Mouse (Mus musculus): Measurements from ENCODE around the gene Eif2a. TPM values are rescaled to one million over a fixed set of nuclear protein-coding genes. Genes with fewer than 3 reads are reported as not detected.

Gene Eif2a
- polyA plus RNA-seq, 1 experiment from 2014 or later: 43.0 TPM

DNA sequence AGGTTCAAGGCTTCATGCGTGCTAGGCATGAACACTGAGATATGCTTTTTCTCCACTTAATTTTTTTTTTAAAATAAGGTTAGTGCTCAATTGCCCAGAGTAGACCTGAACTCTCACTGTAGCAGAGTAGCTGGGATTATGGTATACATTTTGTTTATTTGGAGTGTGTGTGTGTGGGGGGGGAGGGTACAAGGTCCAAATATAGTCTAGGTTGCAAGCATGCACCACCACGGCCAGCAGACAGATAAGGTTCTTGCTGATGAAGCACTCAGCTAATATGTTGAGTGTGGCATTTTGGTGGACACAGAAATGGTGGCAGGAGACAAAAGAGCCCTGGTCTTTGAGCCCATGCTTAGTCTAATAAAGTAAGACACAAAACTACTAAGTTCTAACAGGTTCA, 6.7 kb upstream of the Eif2a start:
- no peak for ATAC-seq (ENCODE audit: low FRiP score)
- WGBS: 92% methylated on average over 2 of the region's 2 CpGs

GRCm38 (mm10) chr3:58519536-58519935, 6.1 kb upstream of the Eif2a start:
- no peak for ATAC-seq (ENCODE audit: low FRiP score)
- no peaks in the 10 kb centered on the region for H3K9me3 ChIP-seq (ENCODE audit: control insufficient read depth, low read length)
- no peaks in the 10 kb centered on the region for H3K27me3 ChIP-seq (ENCODE audit: control insufficient read depth, insufficient read depth, low read length)
- peaks cover 34% of the 10 kb centered on the region for H3K36me3 ChIP-seq (replicated peaks; ENCODE audit: control insufficient read depth, insufficient read depth)
- H3K4me3 ChIP-seq (replicated peaks; ENCODE audit: low read length): no peak overlapping the region
- H3K27ac ChIP-seq: no peak overlapping the region
- 59% methylated on average over 3 of the region's 3 CpGs for WGBS
- H3K9ac ChIP-seq: no peak overlapping the region
- no peak for DNase-seq (ENCODE audit: low spot score)
- no peak overlapping the region for H3K4me2 ChIP-seq (replicated peaks)
- peaks cover 7% of the 10 kb centered on the region for H3K4me1 ChIP-seq (replicated peaks; ENCODE audit: control insufficient read depth, insufficient read depth, low read length)

More for the DNA sequence above, 6.7 kb upstream of the Eif2a start:
- Histone ChIP-seq H3K27me3 (ENCODE audit: control insufficient read depth, insufficient read depth, low read length) (no peaks in the 10 kb centered on the region), H3K27ac (no peak overlapping the region), H3K4me2 (replicated peaks) (no peak overlapping the region), H3K9ac (no peak overlapping the region), H3K9me3 (ENCODE audit: control insufficient read depth, low read length) (no peaks in the 10 kb centered on the region), H3K4me3 (replicated peaks; ENCODE audit: low read length) (no peak overlapping the region), H3K4me1 (replicated peaks; ENCODE audit: control insufficient read depth, insufficient read depth, low read length) (peaks cover 2% of the 10 kb centered on the region), H3K36me3 (replicated peaks; ENCODE audit: control insufficient read depth, insufficient read depth) (peaks cover 34% of the 10 kb centered on the region)
- no peak for DNase-seq (ENCODE audit: low spot score)

DNA sequence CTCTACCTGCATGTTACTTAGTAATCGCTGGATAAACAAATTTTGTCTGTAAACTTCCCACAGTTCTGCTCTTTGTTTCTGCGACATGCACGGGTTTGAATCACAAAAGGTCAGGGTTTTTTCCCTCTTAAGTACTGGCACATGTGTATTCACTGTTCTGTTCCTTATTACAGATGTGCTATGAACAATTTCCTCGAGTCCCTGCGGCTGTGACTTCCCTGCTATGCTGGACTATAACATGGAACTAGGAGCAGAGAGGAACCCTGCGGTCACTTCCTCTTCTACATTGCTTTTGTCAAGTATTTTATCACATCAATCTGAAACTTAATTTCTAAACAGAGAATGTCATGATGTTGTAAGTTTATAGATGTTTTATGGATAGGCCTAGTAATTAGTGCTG, 5.3 kb upstream of the Eif2a start:
- Histone ChIP-seq H3K9ac (no peak overlapping the region), H3K4me2 (replicated peaks) (no peak overlapping the region), H3K4me3 (replicated peaks; ENCODE audit: low read length) (no peak overlapping the region), H3K36me3 (replicated peaks; ENCODE audit: control insufficient read depth, insufficient read depth) (peaks cover 34% of the 10 kb centered on the region), H3K9me3 (ENCODE audit: control insufficient read depth, low read length) (no peaks in the 10 kb centered on the region), H3K27ac (no peak overlapping the region), H3K4me1 (replicated peaks; ENCODE audit: control insufficient read depth, insufficient read depth, low read length) (peaks cover 8% of the 10 kb centered on the region), H3K27me3 (ENCODE audit: control insufficient read depth, insufficient read depth, low read length) (no peaks in the 10 kb centered on the region)
- 88% methylated on average over 6 of the region's 6 CpGs for WGBS
- no peak for DNase-seq (ENCODE audit: low spot score)
- no peak for ATAC-seq (ENCODE audit: low FRiP score)

- WGBS: 97% methylated on average over 2 of the region's 2 CpGs
- H3K36me3 ChIP-seq (replicated peaks; ENCODE audit: control insufficient read depth, insufficient read depth): peaks cover 34% of the 10 kb centered on the region
- no peaks in the 10 kb centered on the region for H3K9me3 ChIP-seq (ENCODE audit: control insufficient read depth, low read length)
- no peaks in the 10 kb centered on the region for H3K27me3 ChIP-seq (ENCODE audit: control insufficient read depth, insufficient read depth, low read length)
- no peak overlapping the region for H3K27ac ChIP-seq
- no peak for ATAC-seq (ENCODE audit: low FRiP score)
- no peak for DNase-seq (ENCODE audit: low spot score)
- peaks cover 9% of the 10 kb centered on the region for H3K4me1 ChIP-seq (replicated peaks; ENCODE audit: control insufficient read depth, insufficient read depth, low read length)
- no peak overlapping the region for H3K4me3 ChIP-seq (replicated peaks; ENCODE audit: low read length)
- H3K4me2 ChIP-seq (replicated peaks): no peak overlapping the region
- H3K9ac ChIP-seq: no peak overlapping the region
These were observed 4.3 kb upstream of the Eif2a start for GRCm38 (mm10) chr3:58521361-58521760.

- Histone ChIP-seq H3K4me2 (replicated peaks) (no peak overlapping the region), H3K27ac (no peak overlapping the region), H3K4me3 (replicated peaks; ENCODE audit: low read length) (no peak overlapping the region), H3K9ac (no peak overlapping the region), H3K4me1 (replicated peaks; ENCODE audit: control insufficient read depth, insufficient read depth, low read length) (peaks cover 17% of the 10 kb centered on the region), H3K27me3 (ENCODE audit: control insufficient read depth, insufficient read depth, low read length) (no peaks in the 10 kb centered on the region), H3K9me3 (ENCODE audit: control insufficient read depth, low read length) (no peaks in the 10 kb centered on the region), H3K36me3 (replicated peaks; ENCODE audit: control insufficient read depth, insufficient read depth) (peaks cover 34% of the 10 kb centered on the region)
- WGBS: 95% methylated on average over 3 of the region's 3 CpGs
- ATAC-seq (ENCODE audit: low FRiP score) (no peak), DNase-seq (ENCODE audit: low spot score) (no peak)
These were observed 2.2 kb upstream of the Eif2a start for GRCm38 (mm10) chr3:58523386-58523785.

- Histone ChIP-seq H3K9ac (peak overlapping the region; percentile 95), H3K4me2 (replicated peaks) (peak overlapping the region; percentile 79), H3K27me3 (ENCODE audit: control insufficient read depth, insufficient read depth, low read length) (no peaks in the 10 kb centered on the region), H3K9me3 (ENCODE audit: control insufficient read depth, low read length) (no peaks in the 10 kb centered on the region), H3K36me3 (replicated peaks; ENCODE audit: control insufficient read depth, insufficient read depth) (peaks cover 34% of the 10 kb centered on the region), H3K4me3 (replicated peaks; ENCODE audit: low read length) (peak overlapping the region; percentile 91), H3K4me1 (replicated peaks; ENCODE audit: control insufficient read depth, insufficient read depth, low read length) (peaks cover 17% of the 10 kb centered on the region), H3K27ac (no peak overlapping the region)
- 77% methylated on average over 4 of the region's 4 CpGs for WGBS
- DNase-seq (ENCODE audit: low spot score) (no peak), ATAC-seq (ENCODE audit: low FRiP score) (no peak)
These were observed 1.4 kb upstream of the Eif2a start for GRCm38 (mm10) chr3:58524246-58524645.

DNA sequence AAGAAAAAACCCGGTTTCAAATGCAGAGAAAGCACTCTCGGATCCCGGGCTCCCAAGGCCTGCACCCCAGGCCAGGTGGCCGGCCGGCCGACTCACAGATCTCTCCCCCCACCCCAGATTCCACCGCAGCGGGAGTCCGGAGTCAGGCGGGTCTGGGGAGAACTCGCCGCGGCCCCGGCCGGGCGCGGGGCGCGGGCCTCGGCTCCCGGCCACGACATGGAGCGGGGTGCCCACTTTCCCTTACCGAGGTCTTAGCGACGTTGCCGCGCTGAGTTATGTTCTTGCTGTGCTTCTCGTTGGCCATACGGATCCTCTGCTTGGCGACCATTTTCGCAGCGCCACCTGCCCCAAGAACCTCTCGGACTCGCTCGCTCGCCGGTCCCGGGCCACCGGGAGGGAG, 455 bp upstream of the Eif2a start:
- 1% methylated on average over 37 of the region's 40 CpGs for WGBS
- Histone ChIP-seq H3K4me2 (replicated peaks) (peak overlapping the region; percentile 79), H3K4me3 (replicated peaks; ENCODE audit: low read length) (peak overlapping the region; percentile 91), H3K27me3 (ENCODE audit: control insufficient read depth, insufficient read depth, low read length) (no peaks in the 10 kb centered on the region), H3K9me3 (ENCODE audit: control insufficient read depth, low read length) (no peaks in the 10 kb centered on the region), H3K4me1 (replicated peaks; ENCODE audit: control insufficient read depth, insufficient read depth, low read length) (peaks cover 17% of the 10 kb centered on the region), H3K9ac (peak overlapping the region; percentile 95), H3K36me3 (replicated peaks; ENCODE audit: control insufficient read depth, insufficient read depth) (peaks cover 31% of the 10 kb centered on the region), H3K27ac (peak overlapping the region; percentile 93)
- DNase-seq (ENCODE audit: low spot score) (no peak), ATAC-seq (ENCODE audit: low FRiP score) (no peak; the same call in 1 of the 2 replicates)

DNA sequence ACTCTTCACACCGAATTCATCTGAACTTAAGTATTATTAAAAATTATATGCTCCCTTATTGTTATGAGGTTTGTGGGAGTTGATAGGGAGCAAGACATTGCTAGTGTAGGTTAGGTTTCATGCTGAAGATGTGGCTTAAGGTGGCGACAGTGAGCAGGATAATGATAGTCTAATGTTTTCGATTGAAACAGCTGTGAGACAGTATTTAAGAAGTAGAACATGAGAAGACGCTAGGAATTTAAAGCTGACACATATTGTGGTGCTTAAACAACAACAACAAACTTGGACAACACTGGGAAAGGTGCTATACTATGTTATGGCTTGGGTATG, 752 bp downstream of the Eif2a start:
- Histone ChIP-seq H3K27ac (peak overlapping the region; percentile 93), H3K9ac (peak overlapping the region; percentile 95), H3K36me3 (replicated peaks; ENCODE audit: control insufficient read depth, insufficient read depth) (peaks cover 23% of the 10 kb centered on the region), H3K4me2 (replicated peaks) (peak overlapping the region; percentile 79), H3K4me3 (replicated peaks; ENCODE audit: low read length) (peak overlapping the region; percentile 91), H3K9me3 (ENCODE audit: control insufficient read depth, low read length) (no peaks in the 10 kb centered on the region), H3K4me1 (replicated peaks; ENCODE audit: control insufficient read depth, insufficient read depth, low read length) (peaks cover 17% of the 10 kb centered on the region), H3K27me3 (ENCODE audit: control insufficient read depth, insufficient read depth, low read length) (no peaks in the 10 kb centered on the region)
- DNase-seq (ENCODE audit: low spot score) (no peak), ATAC-seq (ENCODE audit: low FRiP score) (no peak)
- WGBS: 4% methylated on average over 4 of the region's 4 CpGs

DNA sequence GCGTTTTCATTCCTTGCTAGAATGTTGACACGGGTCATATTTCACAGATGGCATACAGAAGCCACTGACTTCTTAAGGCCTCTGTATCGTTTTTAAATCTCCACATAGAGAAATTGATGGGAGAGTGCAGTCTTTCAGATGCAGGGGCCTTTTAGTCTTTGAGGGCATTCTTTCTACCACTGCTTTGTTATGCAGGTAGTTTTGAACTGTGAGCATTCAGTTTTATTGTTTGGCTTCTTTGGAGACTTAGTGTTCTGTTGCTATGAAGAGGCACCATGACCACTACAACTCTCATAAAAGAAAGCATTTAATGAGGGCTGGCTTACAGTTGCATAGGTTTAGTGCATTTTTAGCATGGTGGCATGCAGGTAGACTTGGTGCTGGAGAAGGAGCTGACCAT, 11.0 kb downstream of the Eif2a start:
- Histone ChIP-seq H3K9me3 (ENCODE audit: control insufficient read depth, low read length) (no peaks in the 10 kb centered on the region), H3K9ac (no peak overlapping the region), H3K27ac (no peak overlapping the region), H3K4me1 (replicated peaks; ENCODE audit: control insufficient read depth, insufficient read depth, low read length) (no peaks in the 10 kb centered on the region), H3K36me3 (replicated peaks; ENCODE audit: control insufficient read depth, insufficient read depth) (peaks cover 61% of the 10 kb centered on the region), H3K27me3 (ENCODE audit: control insufficient read depth, insufficient read depth, low read length) (no peaks in the 10 kb centered on the region), H3K4me2 (replicated peaks) (no peak overlapping the region), H3K4me3 (replicated peaks; ENCODE audit: low read length) (no peak overlapping the region)
- ATAC-seq (ENCODE audit: low FRiP score): no peak
- WGBS: 93% methylated on average over 3 of the region's 3 CpGs
- no peak for DNase-seq (ENCODE audit: low spot score)

Measured in hindbrain, embryonic 14.5 days (tissue).